Mouse (Mus musculus): ENCODE data around the gene Slc46a3.

Gene Slc46a3

DNA sequence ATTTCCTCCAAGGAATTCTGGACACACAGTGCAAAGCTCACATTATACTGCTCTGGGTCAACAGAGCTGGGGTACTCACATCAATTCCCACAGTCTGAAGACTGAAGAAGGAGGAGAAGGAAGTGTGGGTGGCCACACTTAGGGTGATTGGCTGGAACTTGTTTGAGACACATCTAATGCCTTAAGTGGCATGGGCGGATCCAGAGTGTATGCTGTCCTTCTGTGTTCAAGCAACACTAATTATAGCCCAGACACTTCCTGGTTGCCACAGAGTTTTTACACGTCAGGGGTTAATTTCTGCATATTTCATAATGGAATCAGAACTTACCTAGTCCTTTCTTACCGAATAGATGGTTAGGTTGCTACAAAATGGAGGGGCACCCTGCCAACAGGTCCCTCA, 49.3 kb downstream of the Slc46a3 start:
- DNase-seq (ENCODE audit: low read depth) = no peak

DNA sequence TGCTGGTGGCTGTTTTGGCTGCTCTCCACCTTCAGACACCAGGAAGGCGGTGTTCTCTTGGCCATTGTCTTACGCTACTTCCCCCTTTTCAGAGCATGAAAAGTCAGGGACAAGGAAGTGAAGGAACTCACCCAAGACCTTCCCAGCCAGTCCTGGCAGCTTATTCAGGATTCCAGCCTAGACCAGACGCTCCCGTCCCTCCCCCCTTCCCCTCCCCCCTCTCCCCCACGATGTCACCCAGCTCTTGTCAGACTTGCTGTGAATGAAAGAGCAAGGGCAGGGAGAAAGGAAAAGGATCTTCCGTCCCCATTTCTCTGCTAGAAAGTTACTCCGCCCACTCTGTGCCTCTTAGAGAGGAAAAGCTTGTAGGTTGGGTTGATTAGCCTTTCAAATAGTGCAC, 51.3 kb downstream of the Slc46a3 start:
- DNase-seq (ENCODE audit: low read depth) = no peak

DNA sequence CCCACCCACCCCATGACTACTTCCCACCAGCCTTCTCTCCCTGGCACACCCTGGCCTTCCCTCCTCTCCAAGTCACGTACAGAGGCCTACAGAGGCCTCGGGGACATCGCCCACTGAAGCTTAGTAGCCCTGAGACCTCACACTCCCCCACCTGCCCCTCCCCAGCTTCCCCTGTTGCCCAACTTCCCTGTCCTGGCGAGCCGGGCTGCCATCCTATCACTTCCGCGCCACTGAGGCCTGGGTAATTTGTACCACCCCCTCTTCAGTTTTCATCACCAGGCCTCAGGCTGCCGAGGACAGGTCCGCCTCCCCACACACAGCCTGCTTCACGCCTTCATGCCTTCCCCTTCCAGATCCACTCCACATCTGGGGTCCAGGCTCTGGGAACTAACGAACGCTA, 55.2 kb downstream of the Slc46a3 start:
- DNase-seq (ENCODE audit: low read depth) = no peak

DNA sequence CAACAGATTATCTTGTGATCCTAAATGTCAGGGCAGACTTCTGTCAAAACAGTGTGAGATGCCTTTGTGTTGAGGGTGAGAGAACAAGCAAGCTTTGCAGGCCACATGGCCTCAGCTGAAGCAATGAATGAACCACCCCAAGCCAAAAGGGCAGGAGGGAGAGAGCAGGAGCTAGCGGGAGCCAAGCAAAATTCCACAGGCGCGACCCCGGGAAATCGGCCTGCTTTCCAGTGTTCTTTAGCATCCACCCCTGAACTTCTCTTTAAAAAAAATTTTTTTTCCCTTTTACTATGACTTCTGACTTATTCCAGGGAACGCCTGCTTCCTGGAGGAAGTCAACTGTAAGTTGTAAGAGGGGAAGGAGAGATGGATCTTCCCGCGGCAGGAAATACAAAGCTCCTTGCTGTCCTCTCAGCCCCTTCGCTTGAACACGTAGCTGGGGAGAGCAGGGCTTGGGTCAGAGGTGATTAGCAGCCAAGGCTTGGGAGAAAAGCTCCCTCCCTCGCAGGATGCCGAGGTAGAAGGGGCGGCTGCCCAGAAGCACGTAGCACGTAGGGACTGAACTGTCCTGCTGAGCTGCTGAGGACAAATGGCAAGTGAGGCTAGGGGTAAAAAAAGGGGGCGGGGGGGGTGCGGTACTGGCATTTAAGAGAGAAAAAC, 59.6 kb downstream of the Slc46a3 start:
- DNase-seq (ENCODE audit: low read depth) = no peak

DNA sequence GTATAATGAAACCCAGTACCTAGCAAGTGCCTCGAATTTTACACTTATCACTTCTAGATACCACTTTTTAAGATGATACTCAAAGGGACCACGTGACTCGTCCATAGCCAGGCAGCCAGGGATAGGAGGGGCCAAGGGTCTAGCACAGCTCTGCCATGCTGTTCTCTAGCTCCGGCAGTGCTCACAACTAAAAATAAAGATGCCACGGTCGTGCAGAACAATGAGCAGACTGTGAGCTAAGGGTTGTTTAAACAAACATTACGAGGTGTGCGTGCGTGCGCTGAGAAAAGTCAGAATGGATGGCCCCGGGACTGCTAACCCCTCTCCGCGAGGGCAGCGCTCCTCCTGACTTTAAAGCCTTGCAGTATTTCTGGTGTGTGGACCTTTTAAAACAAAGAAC, 61.8 kb downstream of the Slc46a3 start:
- no peak for DNase-seq (ENCODE audit: low read depth)

DNA sequence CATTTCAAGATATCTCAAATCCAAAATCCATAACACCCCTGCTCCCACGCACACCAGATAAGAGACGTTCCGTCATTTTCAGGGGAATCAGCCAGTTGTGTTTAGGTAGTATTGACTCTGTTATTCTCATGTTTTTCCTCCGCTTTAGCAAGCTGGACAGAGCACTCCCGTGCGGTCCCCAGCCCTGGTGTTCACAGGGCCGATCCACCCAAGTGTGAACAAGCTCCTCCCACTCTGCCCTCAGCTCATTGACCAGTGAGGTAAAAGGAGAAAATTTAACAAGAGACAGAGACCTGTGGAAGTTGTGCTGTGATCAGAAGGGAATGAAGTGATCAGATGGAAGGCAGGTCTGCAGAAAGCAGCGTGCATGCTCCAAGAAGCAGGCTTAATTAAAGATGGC, 65.8 kb downstream of the Slc46a3 start:
- no peak for DNase-seq (ENCODE audit: low read depth)
